Mouse (Mus musculus) left cerebral cortex, postnatal 36 days (tissue): Measurements from ENCODE around the gene Podn. TPM values are rescaled to one million over a fixed set of nuclear protein-coding genes. Genes with fewer than 3 reads are reported as not detected.

Experiments used
- DNase-seq, 2 experiments: peaks; one replicate each; pipeline ENCODE4 v3.0.0; 2021 to 2022; ENCODE audit warnings: low spot score in 2 of 2, mixed read lengths in 1 of 2
- intact Hi-C: fragments of 180-260 bp; cut with DNase I; formaldehyde crosslinking; loops from one replicate; pipeline ENCODE4 v1.15.1; 2025
- total RNA-seq, 2 experiments: library from RNA; stranded (reverse); gene quantifications; 2 replicates each; pipeline ENCODE4 v1.2.3; 2021

Gene Podn
- total RNA-seq, 2 experiments from 2014 or later = 6.2 to 11.3 TPM

- intact Hi-C loops = no loop called here
- DNase-seq = no peak
Observed at GRCm38 (mm10) chr4:108018241-108018923, 77.9 kb downstream of the Podn start.

GRCm38 (mm10) chr4:108017839-108018238 is 78.4 kb downstream of the Podn start:
- DNase-seq = no peak
- intact Hi-C loops = no loop called here

- no peak for DNase-seq
- intact Hi-C loops = no loop called here
Observed at GRCm38 (mm10) chr4:108016321-108016720, 79.9 kb downstream of the Podn start.

- no peak for DNase-seq
- intact Hi-C loops = no loop called here
Observed at GRCm38 (mm10) chr4:108015067-108015765, 81.0 kb downstream of the Podn start.

GRCm38 (mm10) chr4:108014466-108014865 is 81.8 kb downstream of the Podn start:
- intact Hi-C loops = no loop called here
- DNase-seq = no peak

- intact Hi-C loops = no loop called here
- DNase-seq = no peak
Observed at GRCm38 (mm10) chr4:108008541-108008940, 87.7 kb downstream of the Podn start.

GRCm38 (mm10) chr4:108007532-108008103 is 88.6 kb downstream of the Podn start:
- intact Hi-C loops = no loop called here
- DNase-seq = no peak

GRCm38 (mm10) chr4:108005328-108005727 is 90.9 kb downstream of the Podn start:
- intact Hi-C loops = no loop called here
- DNase-seq = no peak

- no peak for DNase-seq
- intact Hi-C loops = no loop called here
Observed at GRCm38 (mm10) chr4:107999380-107999779, 96.9 kb downstream of the Podn start.

- intact Hi-C loops = no loop called here
- no peak for DNase-seq
Observed at GRCm38 (mm10) chr4:107998641-107999332, 97.5 kb downstream of the Podn start.

GRCm38 (mm10) chr4:107996418-107996986 is 99.7 kb downstream of the Podn start:
- no peak for DNase-seq
- intact Hi-C loops = no loop called here

- DNase-seq = no peak
- intact Hi-C loops = no loop called here
Observed at GRCm38 (mm10) chr4:107995727-107996126, 100.5 kb downstream of the Podn start.

- intact Hi-C loops = no loop called here
Observed at GRCm38 (mm10) chr4:107995011-107995410, 101.2 kb downstream of the Podn start.

GRCm38 (mm10) chr4:107991879-107992278 is 104.4 kb downstream of the Podn start:
- DNase-seq = no peak
- intact Hi-C loops = no loop called here

More at GRCm38 (mm10) chr4:107995011-107995410, 101.2 kb downstream of the Podn start:
- no peak for DNase-seq

- intact Hi-C loops = no loop called here
- DNase-seq = no peak
Observed at GRCm38 (mm10) chr4:107990818-107991217, 105.4 kb downstream of the Podn start.

- DNase-seq = no peak
- intact Hi-C loops = no loop called here
Observed at GRCm38 (mm10) chr4:107988931-107989330, 107.3 kb downstream of the Podn start.

- no peak for DNase-seq
- intact Hi-C loops = no loop called here
Observed at GRCm38 (mm10) chr4:107986386-107987168, 109.7 kb downstream of the Podn start.

GRCm38 (mm10) chr4:107985812-107986211 is 110.4 kb downstream of the Podn start:
- no peak for DNase-seq
- intact Hi-C loops = no loop called here

GRCm38 (mm10) chr4:107984282-107984981 is 111.8 kb downstream of the Podn start:
- intact Hi-C loops = loop anchor here (5.0 kb wide), 1 partner anchor 73 kb away; no protein-coding TSS in a partner anchor
- DNase-seq = peak; percentile 84 to 86
